Mouse (Mus musculus) ES-E14 (cell line): ENCODE results near the gene Smarcad1. TPM values are rescaled to one million over a fixed set of nuclear protein-coding genes. Genes with fewer than 3 reads are reported as not detected.

Experiments used
- DNase-seq: peaks from one replicate; pipeline ENCODE4 v3.0.0-alpha.2; 2013; ENCODE audit warnings: low read depth, low spot score
- H3K27ac ChIP-seq: 2 replicates; pipeline ENCODE4 v1.5.1; 2012; ENCODE audit warnings: low read depth, mild to moderate bottlenecking, low read length, moderate library complexity, mixed read lengths; ENCODE audit not compliant: poor library complexity, insufficient read depth, severe bottlenecking
- H3K36me3 ChIP-seq: 2 replicates; pipeline ENCODE4 v1.6.1; 2012; ENCODE audit warnings: mild to moderate bottlenecking, low read length, moderate library complexity, mixed read lengths; ENCODE audit not compliant: control insufficient read depth, poor library complexity, insufficient read depth, severe bottlenecking
- H3K4me1 ChIP-seq, 2 experiments: fragments of 150-350 bp in 1 of 2; sonication (generic) in 1 of 2; 2 replicates each; pipeline ENCODE4 v1.6.1; 2012; ENCODE audit warnings: low read length in 2 of 2, mild to moderate bottlenecking in 1 of 2, mixed read lengths in 1 of 2; ENCODE audit not compliant: control insufficient read depth in 2 of 2, insufficient read depth in 2 of 2, poor library complexity in 1 of 2
- H3K4me3 ChIP-seq, 2 experiments: fragments of 150-350 bp in 1 of 2; sonication (generic) in 1 of 2; 2 replicates each; pipeline ENCODE4 v1.5.1; 2012; ENCODE audit warnings: low read length in 2 of 2, low read depth in 1 of 2, mild to moderate bottlenecking in 1 of 2, mixed read lengths in 1 of 2; ENCODE audit not compliant: insufficient read depth in 1 of 2, poor library complexity in 1 of 2, severe bottlenecking in 1 of 2
- H3K9ac ChIP-seq: 2 replicates; pipeline ENCODE4 v1.6.1; 2012; ENCODE audit warnings: low read depth, mild to moderate bottlenecking, low read length, mixed read lengths; ENCODE audit not compliant: poor library complexity, insufficient read depth, severe bottlenecking
- H3K9me3 ChIP-seq: fragments of 150-350 bp; sonication (generic); 2 replicates; pipeline ENCODE4 v1.6.1; 2012; ENCODE audit warnings: low read depth, mild to moderate bottlenecking, low read length; ENCODE audit not compliant: control insufficient read depth, insufficient read depth
- CHD2 ChIP-seq: IDR thresholded peaks from 2 replicates; pipeline ENCODE4 v1.6.1; 2014; ENCODE audit warnings: mild to moderate bottlenecking, low read depth, low read length, inconsistent platforms
- HCFC1 ChIP-seq: IDR thresholded peaks from 2 replicates; pipeline ENCODE4 v1.6.1; 2012; ENCODE audit warnings: low read length, inconsistent platforms, borderline replicate concordance; ENCODE audit not compliant: insufficient read depth
- MAFK ChIP-seq: IDR thresholded peaks from 2 replicates; pipeline ENCODE4 v1.6.1; 2014; ENCODE audit warnings: mild to moderate bottlenecking, low read depth, low read length, inconsistent platforms; ENCODE audit not compliant: insufficient read depth
- ZC3H11A ChIP-seq: IDR thresholded peaks from 2 replicates; pipeline ENCODE4 v1.6.1; 2012; ENCODE audit warnings: low read depth, mild to moderate bottlenecking, inconsistent platforms, low read length, borderline replicate concordance
- ZNF384 ChIP-seq: IDR thresholded peaks from 2 replicates; pipeline ENCODE4 v1.6.1; 2012; ENCODE audit warnings: low read depth, low read length, inconsistent platforms
- in situ Hi-C, 2 experiments: fragments of 600-800 bp; cut with MboI; formaldehyde crosslinking; loops; one replicate each; pipeline ENCODE4 v1.15.1; 2025; ENCODE audit warnings: low sequenced_read_pairs in 2 of 2, inconsistent platforms in 1 of 2; ENCODE audit not compliant: unreplicated experiment in 2 of 2
- total RNA-seq: library from RNA; depleted of rRNA; stranded (reverse); fragments of 300-350 nt; gene quantifications from 2 replicates; pipeline ENCODE4 v1.2.3, GENCODE M21; 2012

Smarcad1 gene
- total RNA-seq, 1 experiment = 158 TPM

DNA sequence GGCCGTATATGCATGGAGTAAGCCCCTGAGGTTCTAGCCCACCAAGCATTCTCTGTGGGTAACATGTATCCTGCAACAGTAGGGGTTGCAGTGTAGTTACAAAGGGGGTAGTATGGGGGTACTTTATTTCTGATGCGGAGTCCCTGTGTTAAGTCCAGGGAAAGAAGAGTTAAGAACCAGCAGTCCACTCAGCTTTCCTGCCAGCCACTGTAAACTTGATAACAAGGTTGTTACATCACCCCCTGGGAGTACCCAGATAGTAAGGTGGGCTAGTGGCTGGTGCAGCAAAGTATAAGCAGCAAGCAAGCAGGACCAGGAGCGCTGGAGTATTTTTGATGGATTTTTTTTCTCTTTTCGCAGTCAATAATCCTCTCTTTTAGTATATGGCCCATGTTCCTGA lies 17.3 kb upstream of the Smarcad1 start:
- Histone ChIP-seq H3K4me3 (no peak overlapping the region; a peak in 1 of 4 replicates), H3K9ac (peak overlapping the region; percentile 75), H3K9me3 (no peaks in the 10 kb centered on the region), H3K27ac (peak overlapping the region; percentile 98), H3K36me3 (no peaks in the 10 kb centered on the region), H3K4me1 (peaks cover 6 to 17% of the 10 kb centered on the region in 2 experiments; a peak in 3 of 4 replicates)
- in situ Hi-C loops = no loop called here
- TF ChIP-seq ZC3H11A (no peak), HCFC1 (no peak), CHD2 (no peak), ZNF384 (no peak), MAFK (no peak)
- DNase-seq = no peak

DNA sequence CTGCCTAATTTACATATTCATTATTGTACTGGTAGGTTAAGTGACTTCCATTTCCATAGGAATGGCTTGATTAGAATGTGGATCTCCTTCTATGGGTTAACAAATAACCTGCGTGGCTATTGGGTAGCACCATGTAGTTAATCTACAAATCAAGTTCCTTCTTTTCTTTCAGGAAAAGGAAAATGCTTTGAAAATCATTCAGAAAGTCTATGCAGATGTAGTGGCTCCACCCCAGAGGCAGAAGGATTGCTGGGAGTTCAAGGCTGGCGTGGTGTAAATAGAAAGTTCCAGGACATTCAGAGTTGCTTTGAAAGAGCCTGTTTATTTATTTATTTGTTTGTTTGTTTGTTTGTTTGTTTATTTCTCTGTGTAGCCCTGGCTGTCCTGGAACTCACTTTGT lies 7.7 kb upstream of the Smarcad1 start:
- Histone ChIP-seq H3K4me1 (no peaks in the 10 kb centered on the region), H3K9ac (no peak overlapping the region), H3K4me3 (no peak overlapping the region), H3K27ac (peak overlapping the region; percentile 43; the same call in 1 of the 2 replicates), H3K9me3 (no peaks in the 10 kb centered on the region; the same call in 1 of the 2 replicates), H3K36me3 (no peaks in the 10 kb centered on the region)
- in situ Hi-C loops = no loop called here
- TF ChIP-seq CHD2 (no peak), ZC3H11A (no peak), ZNF384 (no peak), HCFC1 (no peak), MAFK (no peak)
- no peak for DNase-seq

DNA sequence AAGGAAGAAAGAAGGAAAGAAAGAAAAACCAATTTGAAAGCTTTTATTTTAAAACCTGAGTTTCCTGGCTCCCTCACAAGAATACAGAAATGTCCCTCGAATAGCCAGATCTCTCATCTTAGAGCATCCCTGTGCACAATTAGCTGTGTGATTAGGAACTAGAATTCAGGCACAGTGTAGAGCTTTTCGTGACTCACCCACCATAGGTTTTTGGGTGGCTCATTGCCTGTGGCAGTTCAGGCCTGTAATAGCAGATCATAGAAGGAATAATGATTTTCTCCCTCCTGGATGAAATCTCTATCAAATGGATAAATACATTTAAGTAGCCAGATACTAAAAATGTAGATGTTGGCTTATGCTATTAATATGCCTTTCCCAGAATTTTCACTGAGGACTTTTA lies 6.9 kb upstream of the Smarcad1 start:
- Histone ChIP-seq H3K9ac (no peak overlapping the region), H3K4me1 (no peaks in the 10 kb centered on the region), H3K9me3 (no peaks in the 10 kb centered on the region; the same call in 1 of the 2 replicates), H3K27ac (no peak overlapping the region), H3K4me3 (no peak overlapping the region), H3K36me3 (no peaks in the 10 kb centered on the region)
- no peak for DNase-seq
- no peak for TF ChIP-seq MAFK
- no peak for TF ChIP-seq ZNF384
- no peak for TF ChIP-seq HCFC1
- no peak for TF ChIP-seq CHD2
- TF ChIP-seq ZC3H11A = no peak
- in situ Hi-C loops = no loop called here

DNA sequence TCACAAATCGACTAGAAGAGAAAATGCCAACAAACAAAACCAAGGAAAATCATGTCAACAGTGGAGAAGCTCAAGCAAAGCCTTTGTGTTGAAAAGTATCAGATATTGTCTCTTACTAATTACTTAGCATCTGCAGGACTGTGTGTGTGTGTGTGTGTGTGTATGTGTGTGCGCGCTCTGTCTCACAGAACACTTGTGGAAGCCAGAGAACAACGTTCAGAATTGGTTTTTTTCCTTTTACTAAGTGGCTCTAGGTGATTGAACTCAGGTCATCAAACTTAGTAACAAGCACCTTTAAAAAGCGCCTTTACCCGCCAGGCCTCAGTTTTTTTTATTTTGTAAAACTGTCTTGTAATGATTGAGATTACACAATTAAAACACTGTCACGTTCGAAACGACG lies 451 bp upstream of the Smarcad1 start:
- Histone ChIP-seq H3K9me3 (no peaks in the 10 kb centered on the region; the same call in 1 of the 2 replicates), H3K36me3 (peaks cover 24% of the 10 kb centered on the region), H3K4me1 (peaks cover 4% of the 10 kb centered on the region in 2 experiments; a peak in 1 of 4 replicates), H3K9ac (no peak overlapping the region; the same call in 1 of the 2 replicates), H3K27ac (no peak overlapping the region), H3K4me3 (peak overlapping the region; percentile 83 to 92)
- in situ Hi-C loops = no loop called here
- no peak for DNase-seq
- TF ChIP-seq ZC3H11A (no peak), MAFK (no peak)

DNA sequence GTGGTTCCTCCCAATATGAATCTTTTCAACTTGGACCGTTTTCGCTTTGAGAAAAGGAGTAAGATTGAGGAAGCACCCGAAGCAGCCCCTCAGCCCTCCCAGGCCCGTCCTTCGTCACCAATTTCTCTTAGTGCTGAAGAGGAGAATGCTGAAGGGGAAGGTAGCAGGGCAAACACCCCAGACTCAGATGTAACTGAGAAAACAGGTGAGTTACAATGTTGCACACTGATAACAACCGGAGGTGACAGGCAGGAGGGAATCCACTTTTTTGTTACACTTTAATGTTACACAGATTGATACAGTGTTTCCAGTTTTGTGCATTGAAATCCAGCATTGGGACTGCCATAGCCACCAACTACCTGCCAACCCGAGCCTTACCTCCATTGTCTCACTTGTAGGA lies 858 bp downstream of the Smarcad1 start:
- in situ Hi-C loops = no loop called here
- Histone ChIP-seq H3K4me3 (peak overlapping the region; percentile 83 to 92), H3K27ac (peak overlapping the region; percentile 97)

More for the DNA sequence above, 858 bp downstream of the Smarcad1 start:
- DNase-seq = no peak
- Histone ChIP-seq H3K4me1 (peaks cover 4% of the 10 kb centered on the region in 2 experiments; a peak in 1 of 4 replicates), H3K9me3 (no peaks in the 10 kb centered on the region; the same call in 1 of the 2 replicates), H3K9ac (peak overlapping the region; percentile 98), H3K36me3 (peaks cover 24% of the 10 kb centered on the region)
- no peak for TF ChIP-seq HCFC1
- no peak for TF ChIP-seq ZNF384
- TF ChIP-seq MAFK = no peak
- TF ChIP-seq ZC3H11A = no peak
- no peak for TF ChIP-seq CHD2
